Mouse (Mus musculus): ENCODE data around the gene Krtap1-3. TPM values are rescaled to one million over a fixed set of nuclear protein-coding genes. Genes with fewer than 3 reads are reported as not detected.

The Krtap1-3 gene
- polyA plus RNA-seq, 1 experiment from 2014 or later: not detected

- DNase-seq (ENCODE audit: low spot score): no peak
- no peaks in the 10 kb centered on the region for H3K36me3 ChIP-seq (ENCODE audit: control insufficient read depth, insufficient read depth, low read length)
- no peaks in the 10 kb centered on the region for H3K4me1 ChIP-seq (replicated peaks; ENCODE audit: control insufficient read depth, insufficient read depth)
- H3K9ac ChIP-seq (ENCODE audit: low read length): no peak overlapping the region
- TF ChIP-seq CTCF (IDR thresholded peaks at IDR 0.05; ENCODE audit: low read depth): no peak
- TF ChIP-seq EP300 (optimal IDR thresholded peaks at IDR 0.05): no peak
- 90% methylated on average over 2 of the region's 2 CpGs for WGBS
- H3K27ac ChIP-seq (replicated peaks): no peak overlapping the region
- no peak overlapping the region for H3K4me2 ChIP-seq (replicated peaks; ENCODE audit: low read depth)
- no peaks in the 10 kb centered on the region for H3K9me3 ChIP-seq (ENCODE audit: control insufficient read depth, low read length)
- no peak overlapping the region for H3K4me3 ChIP-seq (ENCODE audit: low read depth, low read length)
- no peak for ATAC-seq (ENCODE audit: low FRiP score, low TSS enrichment)
- no peaks in the 10 kb centered on the region for H3K27me3 ChIP-seq (ENCODE audit: control insufficient read depth, insufficient read depth, low read length)
Measured at GRCm38 (mm10) chr11:99556195-99556594, 34.9 kb downstream of the Krtap1-3 start.

- no peak within 1 kb of the TSS for H3K4me3 ChIP-seq (ENCODE audit: low read depth, low read length)
- no peaks in the 10 kb centered on the region for H3K4me1 ChIP-seq (replicated peaks; ENCODE audit: control insufficient read depth, insufficient read depth)
- WGBS: 68% methylated on average over 2 of the region's 4 CpGs
- H3K9me3 ChIP-seq (ENCODE audit: control insufficient read depth, low read length): no peaks in the 10 kb centered on the region
- no peak within 1 kb of the TSS for H3K27ac ChIP-seq (replicated peaks)
- DNase-seq (ENCODE audit: low spot score) (no peak), ATAC-seq (ENCODE audit: low FRiP score, low TSS enrichment) (no peak)
- no peak within 1 kb of the TSS for H3K9ac ChIP-seq (ENCODE audit: low read length)
- no peaks in the 10 kb centered on the region for H3K27me3 ChIP-seq (ENCODE audit: control insufficient read depth, insufficient read depth, low read length)
- no peak within 1 kb of the TSS for H3K4me2 ChIP-seq (replicated peaks; ENCODE audit: low read depth)
- TF ChIP-seq EP300 (optimal IDR thresholded peaks at IDR 0.05) (no peak), CTCF (IDR thresholded peaks at IDR 0.05; ENCODE audit: low read depth) (no peak)
- H3K36me3 ChIP-seq (ENCODE audit: control insufficient read depth, insufficient read depth, low read length): no peaks in the 10 kb centered on the region
Measured at GRCm38 (mm10) chr11:99550765-99551164, 40.4 kb downstream of the Krtap1-3 start, which contains the start of gene Krtap3-3. Krtap3-3 (minus strand) TSS chr11:99550865.

GRCm38 (mm10) chr11:99547892-99548291 lies 43.2 kb downstream of the Krtap1-3 start:
- Histone ChIP-seq H3K36me3 (ENCODE audit: control insufficient read depth, insufficient read depth, low read length) (no peaks in the 10 kb centered on the region), H3K9me3 (ENCODE audit: control insufficient read depth, low read length) (no peaks in the 10 kb centered on the region), H3K4me2 (replicated peaks; ENCODE audit: low read depth) (no peak overlapping the region), H3K4me3 (ENCODE audit: low read depth, low read length) (no peak overlapping the region), H3K4me1 (replicated peaks; ENCODE audit: control insufficient read depth, insufficient read depth) (no peaks in the 10 kb centered on the region), H3K9ac (ENCODE audit: low read length) (no peak overlapping the region), H3K27me3 (ENCODE audit: control insufficient read depth, insufficient read depth, low read length) (no peaks in the 10 kb centered on the region), H3K27ac (replicated peaks) (no peak overlapping the region)
- ATAC-seq (ENCODE audit: low FRiP score, low TSS enrichment) (no peak), DNase-seq (ENCODE audit: low spot score) (no peak)
- TF ChIP-seq EP300 (optimal IDR thresholded peaks at IDR 0.05): no peak
- TF ChIP-seq CTCF (IDR thresholded peaks at IDR 0.05; ENCODE audit: low read depth): peak; percentile 31; the same call in 1 of the 2 replicates

Other genes starting within 250 kb of the Krtap1-3 start
- gene Krt27, start 240.2 kb downstream of the Krtap1-3 start, polyA plus RNA-seq (2015; fragmentation: Nextera tagmentation; extraction: Ambion mirVana): not detected in 2 replicates
- 0.10 TPM in 1 of 2 replicates, not detected in the other for gene Krt28, start 216.4 kb downstream of the Krtap1-3 start, polyA plus RNA-seq (2015; fragmentation: Nextera tagmentation; extraction: Ambion mirVana)
- 431 and 466 TPM in 2 replicates for gene Krt10, start 202.0 kb downstream of the Krtap1-3 start, polyA plus RNA-seq (2015; fragmentation: Nextera tagmentation; extraction: Ambion mirVana)
- 0.16 and 0.21 TPM in 2 replicates for gene Krt12, start 169.1 kb downstream of the Krtap1-3 start, polyA plus RNA-seq (2015; fragmentation: Nextera tagmentation; extraction: Ambion mirVana)
- gene Krt20, start 153.2 kb downstream of the Krtap1-3 start, polyA plus RNA-seq (2015; fragmentation: Nextera tagmentation; extraction: Ambion mirVana): 110 and 119 TPM in 2 replicates
- 204 and 221 TPM in 2 replicates for gene Krt23, start 98.2 kb downstream of the Krtap1-3 start, polyA plus RNA-seq (2015; fragmentation: Nextera tagmentation; extraction: Ambion mirVana)
- 0.07 TPM in 1 of 2 replicates, not detected in the other for gene Krt39, start 70.0 kb downstream of the Krtap1-3 start, polyA plus RNA-seq (2015; fragmentation: Nextera tagmentation; extraction: Ambion mirVana)
- gene Krt40, start 48.2 kb downstream of the Krtap1-3 start, polyA plus RNA-seq (2015; fragmentation: Nextera tagmentation; extraction: Ambion mirVana): not detected in 2 replicates
- not detected in 2 replicates for gene Krtap3-3, start 40.5 kb downstream of the Krtap1-3 start, polyA plus RNA-seq (2015; fragmentation: Nextera tagmentation; extraction: Ambion mirVana)
- gene Krtap3-2, start 34.5 kb downstream of the Krtap1-3 start, polyA plus RNA-seq (2015; fragmentation: Nextera tagmentation; extraction: Ambion mirVana): 0.19 and 0.34 TPM in 2 replicates
- gene Gm11939, start 31.9 kb downstream of the Krtap1-3 start, polyA plus RNA-seq (2015; fragmentation: Nextera tagmentation; extraction: Ambion mirVana): not detected in 2 replicates
- not detected in 2 replicates for gene Krtap3-1, start 24.7 kb downstream of the Krtap1-3 start, polyA plus RNA-seq (2015; fragmentation: Nextera tagmentation; extraction: Ambion mirVana)
- not detected in 2 replicates for gene Krtap1-5, start 10.3 kb downstream of the Krtap1-3 start, polyA plus RNA-seq (2015; fragmentation: Nextera tagmentation; extraction: Ambion mirVana)
- not detected in 2 replicates for gene Krtap1-4, start 7.7 kb downstream of the Krtap1-3 start, polyA plus RNA-seq (2015; fragmentation: Nextera tagmentation; extraction: Ambion mirVana)
- not detected in 2 replicates for gene Krtap9-3, start 6.8 kb upstream of the Krtap1-3 start, polyA plus RNA-seq (2015; fragmentation: Nextera tagmentation; extraction: Ambion mirVana)
- not detected in 2 replicates for gene Gm11938, start 12.0 kb upstream of the Krtap1-3 start, polyA plus RNA-seq (2015; fragmentation: Nextera tagmentation; extraction: Ambion mirVana)
- not detected in 2 replicates for gene Gm11937, start 18.9 kb upstream of the Krtap1-3 start, polyA plus RNA-seq (2015; fragmentation: Nextera tagmentation; extraction: Ambion mirVana)
- gene Krtap2-4, start 23.5 kb upstream of the Krtap1-3 start, polyA plus RNA-seq (2015; fragmentation: Nextera tagmentation; extraction: Ambion mirVana): not detected in 2 replicates
- not detected in 2 replicates for gene Gm11562, start 29.1 kb upstream of the Krtap1-3 start, polyA plus RNA-seq (2015; fragmentation: Nextera tagmentation; extraction: Ambion mirVana)
- gene Krtap4-1, start 36.9 kb upstream of the Krtap1-3 start, polyA plus RNA-seq (2015; fragmentation: Nextera tagmentation; extraction: Ambion mirVana): not detected in 2 replicates
- gene Krtap4-2, start 43.7 kb upstream of the Krtap1-3 start, polyA plus RNA-seq (2015; fragmentation: Nextera tagmentation; extraction: Ambion mirVana): not detected in 2 replicates
- gene Krtap4-7, start 52.8 kb upstream of the Krtap1-3 start, polyA plus RNA-seq (2015; fragmentation: Nextera tagmentation; extraction: Ambion mirVana): not detected in 2 replicates
- gene Gm11555, start 58.9 kb upstream of the Krtap1-3 start, polyA plus RNA-seq (2015; fragmentation: Nextera tagmentation; extraction: Ambion mirVana): not detected in 2 replicates
- not detected in 2 replicates for gene Gm11563, start 67.6 kb upstream of the Krtap1-3 start, polyA plus RNA-seq (2015; fragmentation: Nextera tagmentation; extraction: Ambion mirVana)
- not detected in 2 replicates for gene Krtap4-6, start 74.6 kb upstream of the Krtap1-3 start, polyA plus RNA-seq (2015; fragmentation: Nextera tagmentation; extraction: Ambion mirVana)
- gene Gm14190, start 99.4 kb upstream of the Krtap1-3 start, polyA plus RNA-seq (2015; fragmentation: Nextera tagmentation; extraction: Ambion mirVana): not detected in 2 replicates
- gene Gm14180, start 143.0 kb upstream of the Krtap1-3 start, polyA plus RNA-seq (2015; fragmentation: Nextera tagmentation; extraction: Ambion mirVana): not detected in 2 replicates
- not detected in 2 replicates for gene Gm11595, start 181.6 kb upstream of the Krtap1-3 start, polyA plus RNA-seq (2015; fragmentation: Nextera tagmentation; extraction: Ambion mirVana)
- not detected in 2 replicates for gene Krtap4-8, start 189.4 kb upstream of the Krtap1-3 start, polyA plus RNA-seq (2015; fragmentation: Nextera tagmentation; extraction: Ambion mirVana)
- not detected in 2 replicates for gene Krtap4-9, start 193.9 kb upstream of the Krtap1-3 start, polyA plus RNA-seq (2015; fragmentation: Nextera tagmentation; extraction: Ambion mirVana)
- not detected in 2 replicates for gene Gm11596, start 202.1 kb upstream of the Krtap1-3 start, polyA plus RNA-seq (2015; fragmentation: Nextera tagmentation; extraction: Ambion mirVana)
- not detected in 2 replicates for gene Gm11569, start 207.6 kb upstream of the Krtap1-3 start, polyA plus RNA-seq (2015; fragmentation: Nextera tagmentation; extraction: Ambion mirVana)
- not detected in 2 replicates for gene Gm11554, start 213.1 kb upstream of the Krtap1-3 start, polyA plus RNA-seq (2015; fragmentation: Nextera tagmentation; extraction: Ambion mirVana)
- gene Krtap4-13, start 218.6 kb upstream of the Krtap1-3 start, polyA plus RNA-seq (2015; fragmentation: Nextera tagmentation; extraction: Ambion mirVana): not detected in 2 replicates
- gene Gm11564, start 224.3 kb upstream of the Krtap1-3 start, polyA plus RNA-seq (2015; fragmentation: Nextera tagmentation; extraction: Ambion mirVana): not detected in 2 replicates
- not detected in 2 replicates for gene 2300003K06Rik, start 246.7 kb upstream of the Krtap1-3 start, polyA plus RNA-seq (2015; fragmentation: Nextera tagmentation; extraction: Ambion mirVana)